Mouse (Mus musculus) ES-E14 (cell line): ENCODE data around the gene Tmem132b.

Experiments used
- CHD2 ChIP-seq: IDR thresholded peaks from 2 replicates; pipeline ENCODE4 v1.6.1; 2014; ENCODE audit warnings: mild to moderate bottlenecking, low read depth, low read length, inconsistent platforms
- ZNF384 ChIP-seq: IDR thresholded peaks from 2 replicates; pipeline ENCODE4 v1.6.1; 2012; ENCODE audit warnings: low read depth, low read length, inconsistent platforms

DNA sequence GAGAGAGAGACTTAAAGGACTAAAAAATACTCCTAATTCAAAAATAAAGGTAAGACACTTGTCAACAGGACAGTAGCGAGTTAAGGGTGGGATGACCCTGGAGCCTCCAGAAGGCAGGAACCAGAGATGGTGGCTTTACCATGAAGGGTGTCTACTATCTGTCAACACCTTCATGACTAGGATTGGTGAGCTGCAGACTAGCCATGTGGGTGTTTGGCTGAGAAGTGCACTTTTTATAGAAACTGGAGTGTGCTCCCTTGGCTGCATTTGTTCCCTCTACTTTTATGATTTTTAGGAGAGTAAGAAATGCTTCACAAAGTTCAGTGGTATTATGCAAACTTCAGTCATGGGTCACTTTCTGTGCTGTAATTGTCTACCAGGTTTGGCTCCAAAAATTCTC, 304.3 kb downstream of the Tmem132b start:
- TF ChIP-seq CHD2: no peak
- no peak for TF ChIP-seq ZNF384
